Mouse (Mus musculus) adrenal gland, adult 18-20 months (tissue): ENCODE measurements at regions not wholly inside any gene's neighbourhood (a gene's known extent, or its start where the extent isn't known, plus 50 kb on each side); places are given as distances from the start of the nearest gene placed in this dataset.

Experiments used
- DNase-seq, 2 experiments: peaks; one replicate each; pipeline ENCODE4 v3.0.0; 2021 to 2022; ENCODE audit warnings: low spot score in 2 of 2

DNA sequence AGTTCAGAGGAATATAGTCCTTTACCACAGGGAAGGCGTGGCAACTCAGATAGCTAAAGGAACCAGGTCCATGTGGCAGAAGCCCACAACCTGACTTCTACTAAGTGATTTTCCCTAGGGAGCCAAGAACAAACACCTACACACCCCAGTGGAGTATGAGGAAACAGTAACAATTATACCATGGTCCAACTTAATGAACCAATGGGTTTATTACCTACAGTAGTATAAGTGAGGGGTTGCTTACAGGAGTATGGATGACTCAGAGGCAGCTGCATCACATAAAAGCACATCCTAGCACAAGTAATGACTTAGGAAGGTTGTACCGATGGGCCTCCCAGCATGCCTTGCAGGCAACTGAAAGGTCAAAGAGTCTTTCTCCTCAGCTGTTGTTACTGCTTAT lies 98.7 kb upstream of the Cul1 start:
- no peak for DNase-seq

DNA sequence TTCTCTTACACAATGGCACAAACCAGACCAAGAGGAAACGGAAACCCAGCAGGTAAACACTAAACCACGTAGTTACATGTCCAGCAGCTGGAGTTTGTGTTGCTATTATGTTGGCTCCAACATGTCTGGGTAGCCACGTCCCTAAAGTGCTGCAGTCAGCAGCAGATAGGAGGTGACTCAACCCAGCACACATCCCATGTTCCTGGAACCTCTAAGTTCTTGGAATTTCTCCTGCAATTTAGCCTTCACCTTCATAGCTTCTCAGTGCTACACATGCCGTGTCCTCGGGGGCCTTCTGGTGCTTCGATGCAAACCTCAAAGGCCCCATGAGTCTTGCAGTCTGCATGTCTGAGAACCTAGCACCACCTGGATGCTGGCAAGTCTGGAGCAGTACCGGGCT lies 97.7 kb upstream of the Cul1 start:
- DNase-seq, result peak in 1 of 2 experiments; percentile 33

DNA sequence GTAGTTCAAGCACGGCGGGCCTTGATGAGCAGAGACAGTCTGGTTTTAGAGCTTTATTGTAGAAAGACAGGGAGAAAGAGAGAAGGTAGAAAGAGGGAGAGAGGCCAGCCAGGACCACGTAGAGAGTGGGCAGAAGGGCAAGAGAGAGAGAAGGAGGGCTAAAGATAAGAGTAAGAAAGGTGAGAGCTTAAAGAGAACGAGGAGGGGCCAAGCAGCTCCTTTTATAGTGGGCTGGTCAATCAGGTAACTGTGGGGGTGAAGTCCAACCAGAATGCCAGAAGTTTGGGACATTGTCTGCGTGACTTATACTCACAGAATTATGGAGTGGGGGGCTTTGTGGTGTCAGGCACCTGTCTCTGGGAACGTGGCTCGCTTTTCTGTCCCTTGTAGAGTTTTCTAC lies 96.7 kb upstream of the Cul1 start:
- no peak for DNase-seq

DNA sequence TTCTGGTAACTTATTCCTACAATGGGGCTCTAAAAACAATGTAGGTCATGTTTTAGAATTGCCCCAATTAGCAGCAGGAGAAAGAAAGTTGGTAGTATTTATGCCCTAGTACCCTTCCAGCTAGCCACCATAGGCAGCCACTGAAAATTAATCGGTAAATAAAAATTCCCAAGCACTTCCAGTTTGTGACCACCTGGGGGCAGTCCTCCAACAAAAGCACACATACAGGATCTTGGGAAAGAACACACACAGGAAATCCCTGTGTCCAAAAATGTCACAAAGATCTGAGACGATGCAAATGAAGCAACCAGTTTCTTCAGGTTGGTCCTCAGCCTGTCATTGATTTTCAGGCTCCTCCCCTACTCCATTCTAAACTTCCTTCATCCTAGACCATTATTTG lies 94.5 kb upstream of the Cul1 start:
- DNase-seq, result peak in 1 of 2 experiments; percentile 29

DNA sequence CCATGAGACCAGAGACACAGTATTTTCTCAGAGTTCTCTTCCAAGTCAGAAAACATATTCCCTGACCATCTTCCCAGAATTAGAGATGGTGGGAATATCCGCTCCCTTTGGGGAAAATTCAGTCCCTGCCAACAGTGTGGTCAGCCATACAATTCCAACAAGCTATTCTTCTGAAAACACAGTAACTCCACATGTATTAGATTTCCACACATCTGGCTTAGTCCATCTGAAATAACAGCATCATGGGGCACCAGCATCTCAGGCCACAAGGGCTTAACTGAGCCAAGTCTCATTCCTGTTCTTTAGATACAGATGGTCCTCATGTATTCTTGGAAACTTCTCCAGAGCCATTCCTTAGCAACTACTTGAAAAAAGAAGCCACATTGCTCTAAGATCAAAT lies 89.2 kb upstream of the Cul1 start:
- no peak for DNase-seq

DNA sequence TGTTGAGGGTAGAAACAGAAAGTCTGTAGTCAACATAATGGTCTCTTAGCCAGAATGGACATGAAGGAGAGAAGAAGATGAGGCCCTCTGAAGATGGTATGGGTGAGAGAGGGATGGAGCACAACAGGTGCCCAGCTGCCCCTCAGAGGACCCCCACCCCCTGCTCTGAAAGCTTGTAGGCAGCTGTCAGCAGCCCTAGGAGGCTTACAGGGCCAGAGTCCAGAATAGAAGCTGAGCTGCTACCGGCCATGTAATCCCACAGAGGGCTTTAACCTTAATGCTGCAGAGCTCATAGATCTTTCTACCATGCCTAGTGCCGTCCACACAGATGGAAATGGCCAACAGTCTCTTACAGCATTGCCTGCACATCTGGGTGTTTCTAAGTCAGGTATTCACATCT lies 88.6 kb upstream of the Cul1 start:
- DNase-seq, result no peak

DNA sequence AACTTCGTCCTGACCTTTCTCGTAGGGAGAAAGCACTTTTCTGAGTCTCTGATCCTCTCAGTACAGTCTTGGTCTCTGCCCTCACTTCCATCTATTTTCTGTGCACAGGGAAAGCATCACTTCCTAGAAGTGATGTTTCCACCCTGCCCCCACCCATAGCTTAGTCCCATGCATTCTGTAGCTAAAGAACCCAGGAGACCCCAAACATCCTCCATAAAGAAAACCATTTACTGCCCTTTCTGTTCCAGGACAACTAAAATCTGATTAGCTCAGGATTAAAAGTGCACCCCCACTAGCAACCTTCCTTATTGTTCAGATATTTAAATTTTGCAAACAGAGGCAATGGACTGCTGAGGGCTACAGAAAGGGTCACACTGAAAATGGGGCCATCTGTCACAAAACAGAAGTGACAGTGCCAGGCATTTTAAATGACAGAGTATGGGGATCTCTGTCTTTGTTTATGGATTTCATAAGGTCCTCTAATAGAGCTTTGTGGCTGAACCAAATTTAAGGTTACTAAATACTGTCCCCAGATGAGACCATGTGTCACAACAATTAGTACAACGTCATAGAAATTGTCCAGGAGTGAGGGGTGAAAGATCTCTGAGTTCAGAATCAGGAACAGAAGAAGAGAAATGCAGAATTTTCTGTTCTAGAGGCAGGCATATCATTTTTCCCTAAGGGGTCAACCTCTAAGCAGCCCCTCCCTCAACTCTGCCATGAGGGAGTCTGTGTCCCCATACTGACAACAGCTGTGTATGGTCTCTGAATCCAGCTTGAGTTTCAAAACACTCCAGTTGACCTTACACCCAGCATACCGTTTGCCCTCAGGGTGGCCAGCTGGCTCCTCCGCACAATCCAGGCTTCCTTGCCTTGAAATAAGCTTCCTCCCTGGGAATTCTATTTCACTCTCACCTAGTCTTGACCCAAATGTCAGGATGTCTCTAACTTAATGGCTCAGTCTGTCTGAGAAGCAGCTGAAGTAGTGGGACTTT lies 87.2 kb upstream of the Cul1 start:
- no peak for DNase-seq

DNA sequence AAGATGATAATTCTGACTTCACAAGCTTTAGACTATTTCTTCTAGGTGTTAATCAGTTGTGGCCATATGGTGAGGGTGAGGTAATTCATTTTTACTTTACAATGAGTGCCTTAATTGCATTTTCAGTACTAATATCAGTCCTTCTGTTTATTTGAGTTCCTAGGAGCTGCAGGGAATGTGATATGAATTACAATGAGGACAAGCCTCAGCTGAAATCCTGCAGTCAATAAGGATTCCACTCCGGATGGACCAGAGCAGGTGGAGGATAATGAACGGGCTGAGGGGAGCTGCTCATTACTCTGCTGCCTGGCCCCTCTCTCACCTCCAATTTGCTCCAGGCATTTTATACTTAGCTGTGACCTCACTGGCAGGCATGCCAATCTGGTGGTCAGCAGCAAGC lies 85.7 kb upstream of the Cul1 start:
- no peak for DNase-seq

DNA sequence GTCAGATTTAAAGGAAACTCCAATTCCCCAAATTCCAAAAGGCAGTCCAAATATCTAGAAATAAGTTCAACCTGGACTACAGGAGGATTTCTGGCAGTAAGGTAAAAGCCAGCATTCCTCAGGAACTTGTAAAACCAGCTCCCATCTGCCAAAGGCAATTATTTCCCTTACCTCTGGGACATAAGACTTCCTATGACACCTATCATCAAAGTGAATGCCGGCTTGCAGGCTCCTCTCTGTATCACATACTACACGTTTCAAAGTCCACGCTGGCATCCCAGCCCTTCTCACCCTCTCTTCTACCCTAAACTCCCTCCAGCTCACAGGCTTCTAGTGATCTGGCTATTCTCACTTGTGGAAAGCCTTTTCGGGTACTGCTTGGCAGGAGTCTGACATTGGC lies 77.5 kb upstream of the Cul1 start:
- DNase-seq, result no peak

DNA sequence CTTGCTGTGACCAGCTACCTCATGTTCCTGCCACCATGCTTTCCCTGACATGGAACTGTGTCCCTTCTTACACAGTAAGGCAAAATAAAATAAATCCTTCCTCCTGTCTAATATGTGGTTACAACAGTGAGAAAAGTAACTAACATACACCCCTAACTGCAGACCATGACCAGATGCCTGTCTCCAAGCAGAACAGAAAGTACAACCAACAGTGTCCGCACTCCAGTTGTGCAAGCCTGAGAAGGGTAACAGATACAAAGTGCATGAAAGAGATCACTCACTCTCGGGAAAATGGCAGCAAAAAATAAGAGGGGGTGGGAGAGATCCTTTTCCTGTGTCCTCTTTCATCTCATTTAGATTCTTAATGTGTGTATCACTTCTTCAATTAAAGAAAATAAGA lies 71.7 kb upstream of the Cul1 start:
- DNase-seq, result no peak

DNA sequence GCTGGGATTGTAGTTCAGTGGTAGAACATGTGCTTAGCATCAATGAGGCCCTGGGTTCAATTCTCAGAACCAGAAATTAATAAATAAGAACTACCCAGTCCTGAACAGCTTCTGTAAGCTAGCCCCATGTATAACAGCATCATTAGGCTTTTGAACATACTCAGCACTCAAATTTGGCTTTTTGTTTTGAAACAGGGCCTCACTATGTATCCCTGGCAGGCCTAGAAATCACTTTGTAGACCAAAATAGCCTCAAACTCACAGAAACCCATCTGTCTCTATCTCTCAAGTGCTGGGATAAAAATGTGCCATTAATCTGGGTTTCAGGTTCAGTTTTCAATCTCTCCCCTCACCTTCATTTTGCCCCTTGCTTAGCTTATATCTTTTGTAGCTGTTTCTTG lies 66.6 kb upstream of the Cul1 start:
- DNase-seq, result no peak

DNA sequence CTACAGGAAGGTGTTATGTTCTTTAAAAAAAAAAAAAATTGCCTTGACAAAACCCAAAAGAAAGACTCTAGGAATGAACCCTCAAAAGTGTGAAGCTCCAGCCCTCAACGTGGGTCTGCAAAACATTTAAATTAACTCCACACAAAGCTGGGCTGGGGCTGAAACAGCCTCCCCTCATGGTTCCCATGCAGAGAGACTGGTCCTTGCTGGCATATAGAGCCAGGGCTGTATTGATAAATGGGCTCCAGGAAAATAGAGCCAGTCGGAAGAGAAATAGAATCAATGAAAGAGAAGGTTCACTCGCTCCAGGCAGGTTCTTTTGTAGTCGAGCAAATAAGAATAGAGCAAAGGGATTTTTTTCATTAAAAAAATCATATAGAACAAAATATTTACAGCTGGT lies 63.3 kb upstream of the Cul1 start:
- no peak for DNase-seq

DNA sequence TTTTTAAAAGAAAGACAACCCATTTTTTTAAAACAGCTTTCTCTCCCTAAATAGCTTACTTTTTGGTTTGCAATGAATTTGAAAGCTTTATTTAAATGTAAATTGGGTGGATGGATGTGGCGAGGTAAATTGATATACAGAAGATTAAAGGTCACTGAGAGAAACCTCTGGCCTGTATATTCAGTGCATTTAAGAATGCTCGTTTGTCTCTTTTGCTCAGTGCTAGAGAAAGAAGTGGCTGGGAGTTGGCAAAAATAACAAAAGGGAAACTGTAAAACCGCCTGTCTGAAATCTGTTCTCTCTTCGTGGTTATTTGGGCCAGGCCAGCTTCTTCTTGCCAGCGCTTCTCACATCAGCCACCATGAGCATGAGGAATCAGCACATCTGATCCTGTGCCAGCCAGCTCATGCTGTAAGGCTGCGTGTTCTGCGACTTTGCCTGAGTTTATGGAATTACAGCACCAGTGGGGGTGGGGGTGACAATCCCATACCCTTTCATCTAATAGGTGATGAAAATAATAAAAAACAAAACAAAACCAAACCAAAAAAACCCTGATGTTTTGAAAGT lies 62.7 kb upstream of the Cul1 start:
- DNase-seq, result peak in 1 of 2 experiments; percentile 9

DNA sequence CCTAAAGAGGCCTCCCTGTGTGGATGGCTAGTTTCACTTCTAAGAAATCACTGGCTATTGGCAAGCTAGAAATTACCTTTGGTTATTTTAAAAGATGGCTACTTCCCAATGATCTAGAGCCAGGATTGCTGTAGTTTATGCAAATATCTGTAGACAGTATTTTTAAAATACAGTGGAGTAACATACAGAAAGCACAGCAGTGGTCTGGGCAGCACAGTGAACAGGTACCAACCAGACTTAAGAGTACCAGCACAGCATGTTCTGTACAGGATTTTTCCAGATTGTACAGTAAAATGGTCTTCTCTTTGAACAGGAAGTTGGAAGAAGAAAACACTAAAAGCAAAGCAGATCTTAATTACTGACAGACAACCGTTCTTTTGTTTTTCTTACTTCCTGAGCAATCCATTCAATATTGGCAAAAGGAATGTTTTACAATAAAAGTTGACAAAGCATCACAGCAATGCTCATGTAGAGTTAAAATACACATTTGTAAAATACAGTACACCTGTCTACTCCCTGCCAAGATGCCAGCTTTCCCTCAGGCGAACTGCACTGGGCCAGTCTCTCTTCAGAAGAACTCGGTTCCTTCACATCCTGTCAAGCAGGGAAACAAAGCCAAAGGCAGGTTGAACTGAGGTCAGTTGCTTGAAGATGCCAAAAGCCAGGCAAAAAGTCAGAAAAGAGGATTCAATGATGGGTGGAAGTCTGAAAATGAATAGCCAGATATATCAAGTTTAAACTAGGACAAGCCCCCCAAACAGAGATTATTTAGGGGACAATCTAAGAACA lies 62.0 kb upstream of the Cul1 start:
- DNase-seq, result no peak

DNA sequence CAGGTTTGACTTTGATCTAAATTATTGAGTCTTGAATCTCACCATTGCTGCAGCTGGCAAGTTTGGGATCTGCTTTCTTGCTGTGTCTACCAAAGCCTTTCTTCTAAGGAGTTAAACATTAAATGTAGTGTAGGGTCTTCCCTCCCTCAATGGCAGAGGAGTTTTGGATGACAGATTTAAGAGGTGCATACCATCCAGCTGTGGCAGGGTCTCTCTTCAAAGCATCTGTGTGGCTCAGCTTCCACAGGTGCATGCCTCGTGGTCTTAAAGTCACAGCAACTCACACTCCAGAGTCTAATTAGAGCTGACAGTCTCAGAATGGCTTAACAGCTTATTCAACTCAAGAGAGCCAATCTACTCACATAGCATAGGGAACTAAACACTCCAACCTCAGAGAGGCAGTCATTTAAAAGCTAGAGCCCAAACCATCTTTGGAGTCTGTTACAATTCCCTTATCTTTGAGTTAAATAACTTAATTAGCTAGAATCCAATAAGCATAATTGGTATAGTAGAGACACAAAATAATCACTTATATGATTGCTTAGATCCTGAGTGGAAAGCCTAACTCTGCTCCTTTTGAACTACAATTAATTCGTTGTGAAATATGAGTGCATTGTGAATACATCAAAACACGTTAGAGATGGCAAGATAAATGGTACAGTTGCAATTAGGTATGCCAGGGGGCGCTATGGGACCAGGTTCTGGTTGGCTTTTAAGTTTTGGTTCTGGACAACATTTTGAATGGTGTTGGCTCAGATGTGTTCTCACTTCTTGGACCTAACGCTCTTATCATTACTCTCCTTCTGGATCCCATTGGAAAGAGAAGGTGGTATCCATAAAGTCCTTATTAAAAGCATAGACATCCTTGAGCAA lies 57.5 kb upstream of the Cul1 start:
- DNase-seq, result peak; percentile 57 to 67
